Mouse (Mus musculus) neural tube, embryonic 10.5 days (tissue): Measurements from ENCODE around the gene Unc5a.
A peak's percentile ranks its signal among the peaks of the same experiment; 100 is the strongest.

Source experiments
- DNase-seq: peaks from one replicate; pipeline ENCODE4 v3.0.0-alpha.2; 2017; ENCODE audit warnings: low spot score; ENCODE audit errors: extremely low spot score

Gene Unc5a

DNA sequence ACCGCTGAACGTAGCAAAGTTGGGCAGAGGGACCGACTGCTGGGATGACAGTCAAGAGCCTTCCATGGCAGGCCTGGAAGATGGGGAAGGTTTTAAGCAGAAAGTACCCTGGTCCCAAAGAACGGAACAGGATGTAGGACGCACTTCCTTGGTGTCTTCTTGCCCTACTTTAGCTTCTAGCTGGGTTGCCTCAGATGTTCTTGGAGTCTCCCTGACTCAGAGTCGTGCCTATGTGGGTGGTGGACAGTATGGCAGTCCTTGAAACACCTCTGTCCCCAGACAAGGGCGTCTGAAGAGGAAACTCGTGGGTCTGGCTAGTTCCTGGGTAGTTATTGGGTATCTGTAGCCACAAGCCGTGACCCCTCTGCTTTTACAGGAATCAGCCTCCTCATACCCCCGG lies 52.9 kb downstream of the Unc5a start:
- DNase-seq, result no peak

- no peak for DNase-seq
Observed at GRCm38 (mm10) chr13:55004646-55005045, 55.4 kb downstream of the Unc5a start.

DNA sequence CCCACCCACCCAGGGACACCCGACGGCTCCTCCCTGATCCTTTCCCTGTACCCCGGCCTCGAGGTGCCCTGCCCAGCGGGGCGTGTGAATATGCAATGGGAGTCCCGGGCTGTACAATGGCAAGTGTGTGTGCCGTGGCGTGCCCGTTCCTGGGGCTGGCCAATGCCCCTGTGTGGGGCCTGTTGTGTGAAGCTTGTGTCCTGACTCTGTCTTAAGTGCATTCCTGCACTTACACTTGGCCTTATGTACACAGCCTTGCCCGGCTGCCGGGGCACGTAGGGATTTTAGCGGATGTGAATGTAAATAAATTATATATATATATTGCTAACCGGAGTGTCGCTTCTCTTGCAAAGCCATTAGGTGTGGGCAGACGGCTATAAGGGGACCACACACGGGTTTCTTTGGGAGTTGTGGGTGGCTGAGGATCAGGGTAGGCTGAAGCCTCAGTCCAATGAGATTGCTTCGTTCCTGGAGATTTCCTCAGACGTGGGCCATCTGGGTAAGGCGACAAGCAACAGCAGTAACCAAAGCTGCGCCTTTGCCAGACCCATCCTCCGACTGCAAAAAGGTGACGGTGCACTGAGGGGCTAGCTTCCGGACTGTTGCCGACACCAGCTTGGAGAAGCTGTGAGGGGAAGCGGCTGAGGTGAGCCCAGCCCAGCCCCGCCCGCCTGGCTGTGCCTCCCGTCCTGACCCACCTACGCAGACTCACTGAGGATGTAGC lies 56.6 kb downstream of the Unc5a start:
- no peak for DNase-seq

DNA sequence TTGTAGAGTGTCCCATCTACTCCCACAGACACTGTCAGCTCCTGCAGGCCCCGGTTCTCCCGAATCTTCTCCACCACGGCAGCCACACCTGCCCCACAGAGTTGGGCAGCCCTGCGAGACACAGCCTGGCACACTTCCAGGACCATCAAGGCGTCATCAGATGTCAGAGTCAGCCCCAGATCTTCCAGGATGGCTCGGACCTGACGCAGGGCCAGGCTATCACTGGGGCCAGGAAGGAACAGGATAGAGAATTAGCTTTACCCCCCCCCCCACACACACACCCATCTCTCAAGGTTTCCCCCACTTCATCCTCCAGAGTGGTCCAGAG lies 57.2 kb downstream of the Unc5a start:
- no peak for DNase-seq

GRCm38 (mm10) chr13:55008589-55008988 lies 59.4 kb downstream of the Unc5a start:
- peak; percentile 68 for DNase-seq

- no peak for DNase-seq
Observed at GRCm38 (mm10) chr13:55011103-55011502, 61.9 kb downstream of the Unc5a start.

DNA sequence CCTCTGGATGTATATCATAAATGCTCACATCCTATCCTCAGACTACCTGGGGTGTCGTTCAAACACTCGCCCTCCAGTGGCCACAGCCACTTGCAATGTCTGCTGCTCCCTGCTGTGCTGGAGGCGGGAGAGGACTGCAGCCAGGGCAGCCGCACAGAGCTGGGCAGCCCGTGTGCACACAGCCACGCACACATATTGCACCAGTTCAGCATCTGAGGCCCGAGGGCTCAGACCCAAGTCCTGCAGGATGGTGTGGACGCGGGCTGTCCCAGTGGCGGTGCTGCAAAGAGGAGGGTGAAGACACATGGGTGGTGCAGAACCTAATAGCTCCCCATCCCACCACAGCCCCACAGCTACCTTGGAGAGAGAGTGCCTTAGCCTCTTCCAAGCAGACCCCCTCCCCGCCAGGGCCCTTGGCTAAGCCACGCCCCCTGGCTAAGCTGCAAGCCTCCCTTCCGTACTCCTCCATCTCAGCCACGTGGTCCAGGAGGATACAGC lies 62.8 kb downstream of the Unc5a start:
- peak; percentile 36 for DNase-seq

GRCm38 (mm10) chr13:55013702-55014344 lies 64.6 kb downstream of the Unc5a start:
- no peak for DNase-seq

DNA sequence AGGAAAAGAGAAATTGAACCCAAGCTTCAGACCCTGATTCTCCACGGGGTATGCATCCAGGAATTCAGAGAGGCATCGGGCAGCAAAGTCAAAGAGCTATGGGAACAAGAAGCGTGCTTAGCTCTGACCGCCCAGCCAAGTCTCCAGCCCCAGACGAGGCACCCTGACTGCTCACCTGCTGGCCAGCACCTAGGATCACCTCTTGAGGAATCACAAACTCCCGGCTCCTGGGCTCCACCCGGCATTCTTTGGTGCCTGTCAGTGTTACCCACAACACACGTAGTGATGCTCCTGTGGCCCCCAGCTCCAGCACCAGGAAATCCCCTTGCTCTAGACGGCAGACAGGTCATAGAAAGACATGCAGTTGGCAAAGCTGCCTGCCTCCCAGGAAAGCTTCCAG lies 65.2 kb downstream of the Unc5a start:
- DNase-seq, result peak; percentile 39

GRCm38 (mm10) chr13:55017154-55017897 lies 68.1 kb downstream of the Unc5a start:
- peak; percentile 7 for DNase-seq

DNA sequence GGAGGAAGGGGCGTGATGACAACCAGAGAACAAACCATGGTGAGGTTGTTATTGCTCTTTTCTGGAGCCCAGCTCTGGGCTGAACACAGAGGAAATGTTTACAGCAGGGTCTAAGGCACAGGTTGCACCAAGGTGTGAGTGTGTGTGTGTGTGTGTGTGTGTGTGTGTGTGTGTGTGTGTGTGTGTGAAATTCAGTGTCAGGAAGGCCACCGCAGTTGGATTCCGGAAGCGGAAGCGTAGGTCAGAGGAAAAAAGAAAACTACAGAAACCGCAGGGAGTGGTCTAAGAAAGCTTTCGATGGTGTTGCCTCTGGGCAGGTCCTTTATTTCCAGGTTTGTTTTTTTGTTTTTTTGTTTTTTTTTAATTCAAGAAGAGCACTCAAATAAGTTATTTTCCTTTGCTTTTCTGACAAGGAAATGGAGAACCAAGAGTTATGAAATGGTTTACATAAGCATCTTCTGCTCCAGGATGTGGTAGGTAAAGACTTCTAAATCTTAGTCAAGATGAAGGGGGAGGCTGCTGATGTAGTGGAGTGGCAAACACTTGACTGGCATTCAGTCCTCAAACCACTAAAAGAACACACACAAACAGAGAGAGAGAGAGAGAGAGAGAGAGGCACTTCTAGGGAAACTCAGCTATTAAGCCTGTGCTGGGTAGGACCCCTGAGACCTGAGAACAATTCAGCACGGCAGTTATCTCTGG lies 68.8 kb downstream of the Unc5a start:
- no peak for DNase-seq

GRCm38 (mm10) chr13:55018700-55019099 lies 69.5 kb downstream of the Unc5a start:
- DNase-seq, result no peak

GRCm38 (mm10) chr13:55019181-55019580 lies 70.0 kb downstream of the Unc5a start:
- peak; percentile 11 for DNase-seq

- no peak for DNase-seq
Observed at GRCm38 (mm10) chr13:55020051-55020450, 70.8 kb downstream of the Unc5a start.

GRCm38 (mm10) chr13:55021194-55021779 lies 72.1 kb downstream of the Unc5a start, which contains the start of gene Hk3:
Gene Hk3, minus strand, starts transcription at chr13:55021385.
- no peak for DNase-seq

DNA sequence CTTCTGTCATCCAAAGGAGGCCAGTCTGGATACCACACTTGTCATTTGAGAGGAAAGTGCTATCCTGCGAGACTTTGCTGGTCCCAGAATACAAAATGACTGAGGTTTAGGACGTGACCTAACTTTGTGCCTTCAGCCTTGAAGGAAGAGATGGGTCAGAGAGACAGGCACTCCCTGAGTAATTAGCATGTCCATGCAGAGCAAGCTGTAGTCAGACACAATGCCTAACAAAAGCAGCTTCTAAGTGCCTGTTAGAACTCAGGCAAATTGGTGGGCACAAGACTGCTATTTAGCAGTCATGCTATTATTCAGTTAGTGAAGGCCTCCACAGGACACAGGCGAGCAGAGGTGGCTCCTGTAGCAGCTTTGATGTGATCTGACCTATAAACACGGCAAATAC lies 73.0 kb downstream of the Unc5a start:
- no peak for DNase-seq

DNA sequence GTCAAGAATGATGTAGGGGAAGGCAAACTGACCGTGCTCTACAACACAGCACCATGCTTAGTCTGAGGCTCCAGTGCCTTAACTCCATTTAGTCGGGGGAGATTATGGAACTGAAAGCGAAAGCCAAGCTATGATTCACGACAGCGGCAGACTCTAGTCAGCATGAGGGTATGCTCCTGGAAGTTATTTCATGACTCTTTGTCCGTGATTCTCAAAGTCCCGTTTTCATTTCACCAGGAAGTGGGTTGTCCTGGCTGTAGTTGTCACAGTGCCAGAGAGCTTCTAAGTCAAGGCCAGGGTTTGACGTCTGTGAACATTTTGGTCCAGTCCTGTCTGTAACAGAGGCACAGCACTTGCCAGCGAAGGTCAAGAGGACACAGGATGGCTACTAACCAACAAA lies 73.5 kb downstream of the Unc5a start:
- no peak for DNase-seq

GRCm38 (mm10) chr13:55024215-55024614 lies 75.0 kb downstream of the Unc5a start:
- no peak for DNase-seq

GRCm38 (mm10) chr13:55040016-55040415 lies 90.8 kb downstream of the Unc5a start:
- no peak for DNase-seq

- no peak for DNase-seq
Observed at GRCm38 (mm10) chr13:55047706-55048105, 98.5 kb downstream of the Unc5a start.
